Mouse (Mus musculus) testis, adult 2 months (tissue): ENCODE results near the gene Gm20388.

Source experiments
- CTCF ChIP-seq: fragments of 200-500 bp; IDR thresholded peaks from 2 replicates; pipeline ENCODE4 v1.5.1; 2012; ENCODE audit warnings: low read depth, mild to moderate bottlenecking, inconsistent platforms, low read length, moderate library complexity; ENCODE audit not compliant: control insufficient read depth, insufficient read depth, insufficient replicate concordance
- POLR2A ChIP-seq: fragments of 200-500 bp; IDR thresholded peaks from 2 replicates; pipeline ENCODE4 v1.6.1; 2012; ENCODE audit warnings: low read depth, mild to moderate bottlenecking, inconsistent platforms, low read length, moderate library complexity; ENCODE audit not compliant: control insufficient read depth

DNA sequence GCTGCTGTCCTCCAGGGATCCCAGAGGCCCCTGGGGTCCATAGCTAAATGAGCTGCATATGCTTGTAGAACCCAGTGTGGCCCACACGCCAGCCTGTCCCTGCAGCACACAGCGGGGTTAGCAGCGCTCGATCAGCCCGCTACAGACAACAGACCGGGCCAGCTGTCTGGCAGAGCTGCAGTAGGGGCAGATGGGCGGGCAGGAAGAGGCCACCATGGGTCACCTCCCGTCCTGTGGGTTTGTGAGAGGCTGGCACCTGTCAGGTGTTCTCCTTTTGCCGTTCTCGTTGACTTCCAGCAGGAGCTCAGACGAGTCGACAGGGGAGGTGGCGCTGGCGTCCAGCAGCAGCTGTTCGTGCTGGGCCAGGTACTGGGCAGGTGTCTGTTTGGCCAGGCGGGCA lies 2728.0 kb downstream of the Gm20388 start:
- TF ChIP-seq CTCF, result no peak
- TF ChIP-seq POLR2A, result no peak
